Mouse (Mus musculus): ENCODE data around the gene Arfgap3. TPM values are rescaled to one million over a fixed set of nuclear protein-coding genes. Genes with fewer than 3 reads are reported as not detected.
"Not testable (repeated sequence)": the region's sequence is repeated elsewhere in the genome, so short reads cannot be mapped to it uniquely, and the experiment has no call there.

Gene Arfgap3
- polyA plus RNA-seq, 1 experiment from 2014 or later = 28.5 TPM

DNA sequence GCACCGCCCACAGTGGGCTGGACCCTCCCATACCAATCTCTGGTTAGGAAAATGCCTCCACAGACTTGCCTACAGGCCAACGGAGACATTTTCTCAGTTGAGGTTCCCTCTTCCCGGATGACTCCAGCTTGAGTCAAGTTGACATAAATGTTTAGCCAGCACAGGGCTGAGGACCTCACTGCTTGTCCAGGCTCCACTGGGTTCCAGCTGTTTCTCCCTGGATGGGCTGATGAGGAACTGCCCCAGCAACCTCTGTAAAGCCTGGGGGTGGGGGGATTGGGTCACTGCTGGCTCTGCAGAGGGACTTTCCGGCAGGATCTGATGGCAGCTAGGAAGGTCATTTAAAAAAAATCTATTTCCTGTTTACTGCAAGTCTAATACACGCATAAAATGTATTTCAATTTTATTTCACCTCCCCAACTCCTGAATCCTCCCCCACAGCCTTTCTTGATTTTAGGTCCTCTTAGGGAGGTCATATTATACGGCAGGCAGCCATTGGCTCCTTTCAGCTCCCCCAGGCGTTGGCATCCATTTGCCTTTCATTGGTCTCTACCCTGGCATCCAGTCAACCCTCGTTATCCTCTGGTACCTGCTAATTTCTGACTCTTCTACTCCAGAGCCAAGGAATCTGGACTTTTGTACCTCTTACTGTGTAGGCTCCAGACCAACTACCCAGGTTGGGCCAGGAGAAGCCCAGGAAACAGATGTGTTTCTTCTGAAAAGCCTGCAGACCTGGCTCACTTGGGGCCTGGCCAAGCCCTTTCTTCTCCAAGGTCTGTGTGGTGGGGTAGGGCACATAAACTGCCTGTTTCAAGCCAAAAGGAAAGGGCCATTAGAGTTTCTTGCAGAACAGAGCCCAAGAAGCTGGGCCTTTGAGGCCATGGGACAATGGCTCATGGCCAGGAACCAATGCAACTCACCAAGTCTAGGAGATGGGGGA is 56.1 kb downstream of the Arfgap3 start:
- no peak overlapping the region for H3K27ac ChIP-seq (replicated peaks)
- H3K27me3 ChIP-seq (replicated peaks) = no peaks in the 10 kb centered on the region
- WGBS = 83% methylated on average over 8 of the region's 8 CpGs
- no peak overlapping the region for H3K9ac ChIP-seq
- H3K4me2 ChIP-seq = no peak overlapping the region
- no peak for ATAC-seq (ENCODE audit: extremely low read depth, insufficient number of reproducible peaks, low FRiP score, low TSS enrichment)
- peaks cover 17% of the 10 kb centered on the region; the same call in 1 of the 2 replicates for H3K4me1 ChIP-seq
- peaks cover 12% of the 10 kb centered on the region for H3K36me3 ChIP-seq
- H3K9me3 ChIP-seq = no peaks in the 10 kb centered on the region; the same call in 1 of the 2 replicates
- no peak overlapping the region for H3K4me3 ChIP-seq

DNA sequence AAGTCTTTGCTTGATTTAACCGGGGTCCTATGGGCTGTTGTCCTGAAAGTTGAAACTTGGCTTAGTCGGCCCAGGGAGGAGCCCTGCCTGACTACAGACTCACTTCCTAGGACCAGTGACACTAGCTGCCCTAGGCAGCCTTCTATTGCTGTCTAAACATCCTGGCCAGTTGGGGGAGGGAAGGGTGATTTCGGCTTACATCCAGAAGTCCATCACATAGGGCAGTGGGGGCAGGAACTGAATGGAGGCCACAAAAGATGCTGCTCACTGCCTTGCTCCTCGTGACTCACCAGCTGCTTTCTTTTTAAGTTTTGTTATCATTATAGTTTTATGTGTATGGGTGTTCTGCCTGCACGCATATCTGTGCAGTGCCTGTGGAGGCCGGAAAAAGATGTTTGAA is 56.9 kb downstream of the Arfgap3 start:
- H3K9ac ChIP-seq = no peak overlapping the region
- H3K27ac ChIP-seq (replicated peaks) = no peak overlapping the region
- no peaks in the 10 kb centered on the region for H3K9me3 ChIP-seq
- H3K36me3 ChIP-seq = peaks cover 3% of the 10 kb centered on the region
- H3K4me2 ChIP-seq = no peak overlapping the region
- no peaks in the 10 kb centered on the region for H3K27me3 ChIP-seq (replicated peaks)
- WGBS = 65% methylated on average over 6 of the region's 6 CpGs
- H3K4me1 ChIP-seq = peaks cover 17% of the 10 kb centered on the region; the same call in 1 of the 2 replicates
- no peak for ATAC-seq (ENCODE audit: extremely low read depth, insufficient number of reproducible peaks, low FRiP score, low TSS enrichment)
- H3K4me3 ChIP-seq = no peak overlapping the region

DNA sequence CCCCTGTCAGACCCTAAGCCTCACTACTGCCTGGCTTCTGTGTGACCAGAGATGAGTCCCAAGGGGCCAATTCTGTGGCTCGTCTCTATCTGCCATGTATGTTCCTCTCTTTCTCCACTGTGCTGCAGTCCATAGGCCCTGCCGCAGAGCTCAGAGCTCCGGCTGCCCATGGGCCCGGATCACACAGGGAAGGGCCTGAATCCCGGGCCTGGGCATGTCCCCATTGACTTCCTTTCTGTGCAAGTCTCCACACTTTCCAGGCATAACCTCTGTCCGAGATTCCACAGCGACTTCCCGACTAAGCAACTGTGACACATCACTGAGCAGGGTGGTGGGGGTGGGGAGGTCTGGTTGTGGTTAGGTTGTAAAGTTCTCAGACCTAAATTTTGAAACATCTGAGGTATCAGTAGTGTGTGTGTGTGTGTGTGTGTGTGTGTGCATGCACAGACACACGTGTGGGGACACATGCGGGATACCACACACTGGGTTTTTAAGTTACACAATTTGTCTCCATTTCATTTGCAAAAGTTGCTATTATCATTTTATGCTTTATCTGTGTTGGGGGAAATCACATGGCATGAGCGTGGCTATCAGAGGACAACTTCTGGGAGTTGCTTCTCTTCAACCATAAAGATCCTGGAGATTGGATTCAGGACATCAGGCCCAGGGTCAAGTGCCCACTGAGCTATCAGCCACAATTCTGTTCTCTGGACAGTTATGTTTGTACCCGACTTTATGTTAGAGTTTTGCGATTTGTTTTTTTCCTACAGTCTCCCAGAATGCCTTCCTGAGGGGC is 57.6 kb downstream of the Arfgap3 start:
- Histone ChIP-seq H3K27ac (replicated peaks) (no peak overlapping the region), H3K9me3 (no peaks in the 10 kb centered on the region), H3K27me3 (replicated peaks) (no peaks in the 10 kb centered on the region), H3K36me3 (no peaks in the 10 kb centered on the region), H3K4me3 (no peak overlapping the region), H3K9ac (no peak overlapping the region), H3K4me1 (peaks cover 17% of the 10 kb centered on the region; the same call in 1 of the 2 replicates), H3K4me2 (no peak overlapping the region)
- no peak for ATAC-seq (ENCODE audit: extremely low read depth, insufficient number of reproducible peaks, low FRiP score, low TSS enrichment)
- 75% methylated on average over 13 of the region's 13 CpGs for WGBS

DNA sequence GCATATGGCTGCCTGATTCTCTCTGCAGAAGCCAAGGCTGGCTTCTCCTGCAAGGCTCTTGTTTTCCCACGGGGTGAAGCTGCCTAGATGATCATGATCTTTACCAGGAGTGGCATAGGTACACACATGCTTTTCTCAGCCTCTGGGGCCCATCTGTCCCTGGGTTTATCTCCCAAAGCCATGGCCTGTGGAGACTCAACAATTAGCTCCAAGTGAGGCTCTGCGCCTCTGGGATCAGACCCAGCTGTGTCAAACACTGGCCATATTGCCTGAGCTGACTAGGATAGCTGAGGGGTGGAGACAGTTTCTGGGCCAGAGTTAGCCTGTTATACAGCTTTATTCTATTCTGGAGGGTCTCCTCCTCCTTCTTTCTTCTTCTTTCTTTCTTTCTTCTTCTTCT is 59.1 kb downstream of the Arfgap3 start:
- Histone ChIP-seq H3K27ac (replicated peaks) (no peak overlapping the region), H3K4me2 (no peak overlapping the region), H3K4me1 (peaks cover 14% of the 10 kb centered on the region; the same call in 1 of the 2 replicates), H3K27me3 (replicated peaks) (no peaks in the 10 kb centered on the region), H3K9me3 (peaks cover 4% of the 10 kb centered on the region; the same call in 1 of the 2 replicates), H3K9ac (no peak overlapping the region), H3K36me3 (no peaks in the 10 kb centered on the region), H3K4me3 (no peak overlapping the region)
- WGBS = 68% methylated on average over 2 of the region's 2 CpGs
- no peak for ATAC-seq (ENCODE audit: extremely low read depth, insufficient number of reproducible peaks, low FRiP score, low TSS enrichment)

DNA sequence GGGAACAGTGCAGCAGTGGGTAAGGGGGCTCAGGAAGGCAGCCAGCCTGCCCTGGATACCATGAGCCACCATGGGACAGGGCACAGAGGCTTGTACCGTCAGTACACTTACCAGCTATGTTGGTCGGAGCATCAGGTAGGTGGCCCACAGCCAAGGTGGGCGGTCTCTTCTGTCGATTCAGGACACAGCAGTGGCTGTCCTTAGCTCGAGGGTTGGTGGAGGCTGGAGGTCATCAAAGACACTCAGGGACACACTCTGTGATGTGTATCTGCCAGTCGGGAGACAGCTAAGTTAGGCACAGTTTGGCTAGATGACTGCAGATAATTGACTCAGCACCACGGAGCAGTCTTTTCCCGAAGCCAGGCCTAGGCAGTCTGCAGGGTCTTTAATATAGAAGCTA is 65.2 kb downstream of the Arfgap3 start:
- 45% methylated on average over 8 of the region's 8 CpGs for WGBS
- H3K27ac ChIP-seq (replicated peaks) = no peak overlapping the region

DNA sequence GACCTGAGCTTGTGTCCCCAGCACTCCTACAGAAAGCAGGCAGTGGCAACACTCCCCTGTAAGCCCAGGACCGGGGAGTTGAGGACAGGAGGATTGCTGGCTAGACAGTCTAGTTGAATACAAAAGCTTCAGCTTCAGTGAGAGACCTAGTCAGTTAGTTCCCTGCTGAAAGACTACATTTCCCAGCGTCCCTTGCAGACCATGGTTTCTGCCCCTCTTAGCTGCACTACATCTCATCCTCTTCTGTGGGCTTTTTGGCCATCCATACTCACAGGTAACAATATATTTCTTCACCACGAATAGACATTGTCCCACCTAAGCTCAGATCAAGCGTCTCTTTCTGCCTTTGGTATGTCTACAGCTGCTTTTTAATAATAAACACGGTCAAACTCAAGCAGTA is 67.7 kb downstream of the Arfgap3 start:
- WGBS = 69% methylated on average over 5 of the region's 5 CpGs
- H3K36me3 ChIP-seq = no peaks in the 10 kb centered on the region

More for the DNA sequence above, 65.2 kb downstream of the Arfgap3 start:
- no peaks in the 10 kb centered on the region for H3K27me3 ChIP-seq (replicated peaks)
- H3K4me3 ChIP-seq = no peak overlapping the region
- no peaks in the 10 kb centered on the region for H3K36me3 ChIP-seq
- H3K9ac ChIP-seq = no peak overlapping the region
- no peak for ATAC-seq (ENCODE audit: extremely low read depth, insufficient number of reproducible peaks, low FRiP score, low TSS enrichment)
- peaks cover 4% of the 10 kb centered on the region; the same call in 1 of the 2 replicates for H3K4me1 ChIP-seq
- no peak overlapping the region for H3K4me2 ChIP-seq
- peaks cover 4% of the 10 kb centered on the region; the same call in 1 of the 2 replicates for H3K9me3 ChIP-seq

DNA sequence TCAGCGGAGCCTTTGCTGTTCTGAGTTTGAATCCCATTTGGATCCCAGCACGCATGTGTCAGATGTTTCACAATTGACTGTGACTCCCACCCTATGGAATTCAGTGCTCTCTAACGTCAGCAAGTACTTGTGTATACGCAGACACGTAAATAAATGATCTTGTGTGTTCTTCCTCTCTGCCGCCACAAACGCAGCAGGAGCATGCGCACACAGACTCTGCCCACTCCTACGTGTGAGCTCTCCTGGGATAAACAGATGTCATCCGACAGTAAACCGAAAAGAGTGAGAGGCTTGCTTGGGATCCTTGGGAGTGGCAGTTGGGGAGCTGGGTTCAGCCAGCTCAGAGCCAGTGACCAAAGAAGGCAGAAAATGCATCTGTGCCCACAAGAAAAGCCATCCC is 68.7 kb downstream of the Arfgap3 start:
- H3K4me3 ChIP-seq = no peak overlapping the region
- no peaks in the 10 kb centered on the region for H3K27me3 ChIP-seq (replicated peaks)
- no peak for ATAC-seq (ENCODE audit: extremely low read depth, insufficient number of reproducible peaks, low FRiP score, low TSS enrichment)
- H3K9me3 ChIP-seq = 0 out of 2 replicates have a peak, but pooled peaks cover 2% of the 10 kb centered on the region
- 57% methylated on average over 11 of the region's 11 CpGs for WGBS
- H3K9ac ChIP-seq = no peak overlapping the region
- no peaks in the 10 kb centered on the region for H3K36me3 ChIP-seq
- peaks cover 4% of the 10 kb centered on the region; the same call in 1 of the 2 replicates for H3K4me1 ChIP-seq
- H3K27ac ChIP-seq (replicated peaks) = no peak overlapping the region
- no peak overlapping the region for H3K4me2 ChIP-seq

More for the DNA sequence above, 67.7 kb downstream of the Arfgap3 start:
- no peak overlapping the region for H3K27ac ChIP-seq (replicated peaks)
- peaks cover 4% of the 10 kb centered on the region; the same call in 1 of the 2 replicates for H3K4me1 ChIP-seq
- no peak overlapping the region for H3K4me3 ChIP-seq
- peaks cover 4% of the 10 kb centered on the region; the same call in 1 of the 2 replicates for H3K9me3 ChIP-seq
- H3K9ac ChIP-seq = no peak overlapping the region
- no peak overlapping the region for H3K4me2 ChIP-seq
- no peak for ATAC-seq (ENCODE audit: extremely low read depth, insufficient number of reproducible peaks, low FRiP score, low TSS enrichment)
- H3K27me3 ChIP-seq (replicated peaks) = no peaks in the 10 kb centered on the region

DNA sequence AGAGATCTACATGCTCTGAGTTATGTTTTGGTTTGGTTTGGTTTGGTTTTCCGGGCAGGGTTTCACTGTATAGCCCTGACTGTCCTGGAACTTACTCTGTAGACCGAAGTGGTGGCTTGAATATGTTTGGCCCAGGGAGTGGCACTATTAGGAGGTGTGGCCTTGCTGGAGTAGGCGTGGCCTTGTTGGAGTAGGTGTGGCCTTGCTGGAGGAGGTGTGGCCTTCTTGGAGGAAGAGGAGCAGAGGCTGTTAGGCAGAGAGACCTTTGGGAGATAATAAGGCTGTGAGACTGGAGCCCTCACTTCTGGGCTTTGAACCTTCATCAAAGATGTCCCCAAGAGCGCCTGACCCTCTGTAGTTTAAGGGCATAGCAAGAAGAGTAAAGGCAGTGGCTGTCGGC is 71.5 kb downstream of the Arfgap3 start:
- H3K27me3 ChIP-seq (replicated peaks) = no peaks in the 10 kb centered on the region
- ATAC-seq (ENCODE audit: extremely low read depth, insufficient number of reproducible peaks, low FRiP score, low TSS enrichment) = no peak
- no peaks in the 10 kb centered on the region for H3K36me3 ChIP-seq
- WGBS = 80% methylated on average over 5 of the region's 5 CpGs
- no peaks in the 10 kb centered on the region for H3K4me1 ChIP-seq
- 0 out of 2 replicates have a peak, but pooled peaks cover 2% of the 10 kb centered on the region for H3K9me3 ChIP-seq
- no peak overlapping the region for H3K4me2 ChIP-seq
- H3K4me3 ChIP-seq = no peak overlapping the region
- H3K9ac ChIP-seq = no peak overlapping the region
- no peak overlapping the region for H3K27ac ChIP-seq (replicated peaks)

DNA sequence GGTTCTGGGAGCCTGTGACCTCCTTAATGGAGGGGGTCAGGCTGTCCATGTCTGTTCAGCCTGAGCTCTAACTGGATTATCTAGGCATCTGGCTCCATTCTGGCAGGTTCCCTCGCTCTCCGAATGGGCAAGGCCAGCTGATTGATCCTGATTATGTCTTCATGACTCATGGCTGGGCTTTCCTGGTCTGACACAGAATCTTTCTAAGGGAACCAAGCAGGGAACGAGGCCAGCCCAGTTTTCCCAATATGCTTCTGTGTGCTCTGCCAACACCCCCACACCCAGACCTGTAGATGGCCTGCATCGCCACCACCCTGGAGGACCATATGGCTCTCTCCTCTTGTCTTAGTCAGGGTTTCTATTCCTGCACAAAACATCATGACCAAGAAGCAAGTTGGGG is 72.6 kb downstream of the Arfgap3 start:
- no peak for ATAC-seq (ENCODE audit: extremely low read depth, insufficient number of reproducible peaks, low FRiP score, low TSS enrichment)
- Histone ChIP-seq H3K4me3 (no peak overlapping the region), H3K4me1 (no peaks in the 10 kb centered on the region), H3K27me3 (replicated peaks) (no peaks in the 10 kb centered on the region), H3K9me3 (0 out of 2 replicates have a peak, but pooled peaks cover 2% of the 10 kb centered on the region), H3K27ac (replicated peaks) (no peak overlapping the region), H3K9ac (no peak overlapping the region), H3K36me3 (no peaks in the 10 kb centered on the region), H3K4me2 (no peak overlapping the region)
- 71% methylated on average over 4 of the region's 4 CpGs for WGBS

DNA sequence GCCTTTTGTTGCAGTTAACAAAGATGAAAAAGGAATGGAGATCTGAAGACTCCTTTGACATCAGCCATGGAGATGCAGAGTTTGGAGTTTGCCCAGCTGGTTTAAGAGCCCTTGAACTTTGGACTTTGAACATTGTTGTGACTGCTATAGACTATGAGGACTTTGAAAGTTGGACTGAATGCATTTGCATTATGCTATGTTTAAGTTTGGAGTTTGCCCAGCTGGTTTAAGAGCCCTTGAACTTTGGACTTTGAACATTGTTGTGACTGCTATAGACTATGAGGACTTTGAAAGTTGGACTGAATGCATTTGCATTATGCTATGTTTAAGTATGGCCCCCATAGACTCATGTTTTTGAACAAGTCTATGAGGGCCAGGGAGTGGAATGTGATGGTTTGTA is 75.8 kb downstream of the Arfgap3 start:
- H3K27ac ChIP-seq (replicated peaks); H3K36me3 ChIP-seq; H3K9me3 ChIP-seq; H3K4me3 ChIP-seq; H3K27me3 ChIP-seq (replicated peaks); H3K9ac ChIP-seq; ATAC-seq (ENCODE audit: extremely low read depth, insufficient number of reproducible peaks, low FRiP score, low TSS enrichment); H3K4me2 ChIP-seq; H3K4me1 ChIP-seq: not testable (repeated sequence)

DNA sequence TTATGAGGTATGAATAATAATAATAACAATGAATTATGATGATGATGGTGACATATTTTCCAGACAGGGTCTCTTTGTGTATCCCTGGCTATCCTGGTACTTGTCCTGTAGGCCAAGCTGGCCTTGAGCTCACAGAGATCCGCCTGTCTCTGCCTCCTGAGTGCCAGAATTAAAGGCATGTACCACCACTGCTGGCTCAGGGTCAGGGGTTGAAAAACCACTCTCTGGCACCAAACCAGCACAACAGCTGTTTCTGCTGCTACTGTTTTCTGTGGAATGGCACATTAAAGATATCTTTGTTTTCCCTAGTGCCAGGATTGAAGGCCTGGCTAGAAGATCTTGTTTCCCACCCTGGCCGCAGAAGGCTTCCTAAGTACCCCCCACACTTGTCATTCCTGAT is 77.0 kb downstream of the Arfgap3 start:
- WGBS = 76% methylated on average over 2 of the region's 2 CpGs
- Histone ChIP-seq H3K9ac (no peak overlapping the region), H3K4me2 (no peak overlapping the region), H3K36me3 (no peaks in the 10 kb centered on the region), H3K27ac (replicated peaks) (no peak overlapping the region), H3K4me3 (no peak overlapping the region), H3K27me3 (replicated peaks) (no peaks in the 10 kb centered on the region), H3K9me3 (0 out of 2 replicates have a peak, but pooled peaks cover 2% of the 10 kb centered on the region), H3K4me1 (peaks cover 3% of the 10 kb centered on the region; the same call in 1 of the 2 replicates)
- no peak for ATAC-seq (ENCODE audit: extremely low read depth, insufficient number of reproducible peaks, low FRiP score, low TSS enrichment)
